Mouse (Mus musculus) v-Abl transformed pro-B cells (cell line): ENCODE data around the gene Ggt6.

Source experiments
- in situ Hi-C, 2 experiments: fragments of 400-800 bp; cut with MboI; formaldehyde crosslinking; loops; one replicate each; pipeline ENCODE4 v1.15.1; 2025; ENCODE audit not compliant: unreplicated experiment in 2 of 2

Gene Ggt6

DNA sequence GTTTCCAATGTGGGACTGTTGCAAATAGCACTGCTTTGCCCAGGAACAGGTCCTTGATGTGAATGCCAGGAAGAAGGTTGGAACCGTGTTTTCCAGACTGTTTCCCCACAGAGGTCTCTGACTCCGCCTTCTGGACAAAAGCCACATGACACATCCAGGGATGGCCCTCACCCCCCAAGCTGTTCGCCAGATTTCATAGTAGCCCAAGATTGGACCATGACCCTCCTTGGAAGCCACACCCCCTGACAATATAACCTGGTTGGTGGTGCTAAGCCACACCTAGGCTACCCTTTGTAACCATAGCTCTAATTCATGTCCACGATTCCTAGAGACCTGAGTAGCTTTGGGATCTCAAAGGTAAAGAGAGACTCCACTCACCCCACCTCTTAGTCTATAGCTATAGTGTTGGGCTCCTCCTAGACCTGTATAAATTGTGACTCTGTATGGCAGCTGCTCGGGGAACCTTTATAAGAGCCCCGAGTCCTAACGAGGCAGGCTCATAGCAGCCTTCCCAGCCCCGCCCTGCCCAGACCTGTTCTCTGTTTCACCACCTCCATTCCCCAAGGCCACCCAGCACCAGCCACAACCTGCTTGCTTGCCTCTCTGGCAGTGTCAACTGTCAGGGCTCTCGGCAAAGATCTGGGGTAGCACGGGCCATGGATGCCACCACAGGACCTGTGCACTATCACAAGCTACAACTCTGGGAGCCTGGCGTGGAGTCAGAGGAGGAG lies at the start of gene Ggt6:
Ggt6 (plus strand) TSS at position 564 of the 731 bp plus-strand sequence.
- in situ Hi-C loops: loop anchor here (5.0 to 25.0 kb wide), 6 partner anchors 100 to 602 kb away; partner anchors contain the start of genes Med31 (in 1 of the 2) and Ncbp3 (in 1 of the 2)

GRCm38 (mm10) chr11:72388113-72388529 lies 47.2 kb upstream of the Ggt6 start:
- in situ Hi-C loops: no loop called here

DNA sequence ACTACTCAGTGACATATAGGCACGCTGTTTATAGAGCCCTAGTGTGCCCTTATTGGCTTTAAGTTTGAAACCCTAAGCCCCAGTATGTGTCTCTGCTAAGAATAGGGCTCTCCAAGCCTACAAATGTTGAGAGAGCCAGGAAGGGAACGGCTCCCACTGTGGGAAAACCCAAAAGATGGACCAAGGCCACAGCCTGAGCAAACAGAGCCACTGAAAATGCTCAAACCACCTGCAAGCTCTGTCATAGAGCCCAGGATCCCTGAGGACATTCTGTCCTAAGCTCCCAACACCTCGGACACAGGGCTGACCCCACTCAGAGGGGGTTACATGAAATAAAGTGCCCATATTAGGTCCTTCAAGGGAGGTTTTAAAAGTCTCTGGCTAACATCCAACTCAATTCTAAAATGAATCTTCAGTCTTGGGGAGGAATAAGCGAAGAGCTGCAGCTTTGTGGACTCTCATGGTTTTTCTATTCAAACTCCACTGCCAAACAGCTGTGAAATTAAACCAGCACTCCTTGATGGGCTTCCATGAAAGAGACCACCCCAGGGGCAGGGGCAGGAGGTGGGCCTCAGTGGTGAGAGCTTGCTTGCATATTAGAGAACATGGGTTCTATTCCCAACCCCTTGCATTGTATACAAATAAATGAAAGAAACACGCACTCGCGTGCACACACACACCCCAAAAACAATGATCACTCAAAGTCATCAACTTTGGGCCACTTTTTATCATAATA lies 45.8 kb upstream of the Ggt6 start:
- in situ Hi-C loops: no loop called here

GRCm38 (mm10) chr11:72391181-72391580 lies 44.1 kb upstream of the Ggt6 start:
- in situ Hi-C loops: no loop called here

- in situ Hi-C loops: no loop called here
Observed at GRCm38 (mm10) chr11:72393243-72393642, 42.1 kb upstream of the Ggt6 start.

DNA sequence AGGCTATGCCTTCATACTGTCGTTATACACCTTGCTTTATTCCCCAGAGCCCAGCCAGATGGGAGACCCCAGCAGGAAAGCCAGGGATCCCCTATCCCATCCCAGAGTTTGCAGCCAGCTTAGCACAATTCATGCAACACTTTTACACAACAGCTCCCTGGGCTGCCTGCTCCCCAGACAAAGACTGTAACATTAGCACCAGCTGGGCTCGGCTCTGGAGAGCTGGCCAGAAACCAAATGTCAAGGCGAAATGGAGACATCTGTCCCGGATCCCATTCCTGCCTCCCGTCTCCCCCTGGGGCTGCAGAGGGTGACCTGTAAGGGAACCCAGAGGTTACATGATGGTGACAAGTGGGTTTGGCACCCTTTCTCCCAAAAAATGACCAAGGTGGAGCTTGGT lies 41.7 kb upstream of the Ggt6 start:
- in situ Hi-C loops: no loop called here

DNA sequence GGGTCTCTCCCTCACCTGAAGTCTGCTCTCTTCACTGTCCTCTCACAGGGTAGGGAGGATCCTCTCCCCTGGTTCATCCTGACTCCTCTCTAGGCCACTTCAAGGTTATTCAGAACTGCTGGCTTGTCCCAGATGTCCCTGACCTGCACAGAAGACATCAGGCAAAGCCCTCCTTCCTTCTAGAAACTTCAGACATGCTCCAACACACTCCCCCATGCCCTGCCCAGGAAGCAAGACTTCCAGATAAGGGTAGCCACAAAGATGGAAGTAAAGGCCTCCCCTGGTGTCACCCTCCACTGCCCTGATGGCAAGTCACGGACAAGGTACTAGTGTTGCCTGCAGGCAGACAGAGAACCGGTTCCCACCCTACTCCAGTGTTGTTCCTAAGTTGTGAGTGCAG lies 40.6 kb upstream of the Ggt6 start:
- in situ Hi-C loops: no loop called here

DNA sequence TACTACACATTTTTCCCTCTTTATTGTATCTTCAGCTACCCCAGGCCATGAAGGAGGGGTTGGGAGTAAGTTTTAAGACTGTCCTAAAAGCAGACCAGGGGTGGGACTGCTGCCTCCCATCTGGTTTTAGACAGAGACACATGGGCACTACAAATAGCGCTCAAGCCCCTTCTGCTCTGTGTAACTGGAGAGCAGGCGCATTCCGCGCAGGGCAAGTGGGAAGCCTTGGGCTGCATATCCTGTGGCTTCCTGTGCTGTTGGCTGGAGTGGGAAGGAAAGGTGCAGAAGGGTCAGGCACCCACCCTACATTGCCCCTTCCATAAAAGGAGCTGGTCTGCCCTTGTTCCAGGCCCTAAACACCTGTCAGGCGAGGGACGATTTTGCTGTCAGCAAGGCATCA lies 39.7 kb upstream of the Ggt6 start:
- in situ Hi-C loops: no loop called here

GRCm38 (mm10) chr11:72396621-72397020 lies 38.7 kb upstream of the Ggt6 start:
- in situ Hi-C loops: no loop called here

- in situ Hi-C loops: no loop called here
Observed at GRCm38 (mm10) chr11:72397072-72397471, 38.3 kb upstream of the Ggt6 start.

DNA sequence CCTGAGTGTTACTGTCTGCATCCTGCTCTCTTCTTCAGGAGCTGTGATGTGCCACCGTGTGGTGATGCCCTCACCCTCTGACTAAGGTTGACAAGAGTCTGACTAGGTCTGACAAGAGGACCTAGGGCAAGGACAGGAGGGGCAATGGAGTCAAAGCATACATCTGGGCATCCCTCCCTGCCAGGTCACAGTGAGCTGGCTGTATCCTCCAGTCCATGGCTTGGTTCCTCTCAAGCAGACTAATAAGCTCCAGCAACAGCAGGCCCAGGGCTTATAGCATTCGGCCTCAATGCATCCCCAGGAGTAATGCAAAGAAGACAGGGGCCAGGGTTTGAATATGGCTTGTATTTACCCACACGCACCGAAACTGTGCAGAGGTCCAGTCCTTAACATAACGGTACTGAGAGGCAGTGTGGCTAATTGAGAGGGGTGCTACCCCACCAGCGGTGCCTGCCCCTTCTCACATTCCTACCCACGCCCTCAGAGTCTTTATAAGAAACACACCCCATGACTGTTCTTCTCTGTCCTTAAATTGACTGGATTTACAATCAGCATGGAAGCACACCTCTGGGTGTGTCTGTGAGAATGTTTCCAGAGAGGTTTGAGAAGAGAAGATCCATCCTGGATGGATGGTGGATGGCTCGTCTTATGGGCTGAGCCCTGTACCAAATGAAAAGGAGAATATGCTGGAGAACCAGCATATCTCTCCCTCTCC lies 37.4 kb upstream of the Ggt6 start:
- in situ Hi-C loops: no loop called here

- in situ Hi-C loops: no loop called here
Observed at GRCm38 (mm10) chr11:72401068-72401467, 34.3 kb upstream of the Ggt6 start.

GRCm38 (mm10) chr11:72402017-72402416 lies 33.3 kb upstream of the Ggt6 start:
- in situ Hi-C loops: no loop called here

GRCm38 (mm10) chr11:72402969-72403368 lies 32.4 kb upstream of the Ggt6 start:
- in situ Hi-C loops: no loop called here

GRCm38 (mm10) chr11:72405532-72405931 lies 29.8 kb upstream of the Ggt6 start:
- in situ Hi-C loops: no loop called here

DNA sequence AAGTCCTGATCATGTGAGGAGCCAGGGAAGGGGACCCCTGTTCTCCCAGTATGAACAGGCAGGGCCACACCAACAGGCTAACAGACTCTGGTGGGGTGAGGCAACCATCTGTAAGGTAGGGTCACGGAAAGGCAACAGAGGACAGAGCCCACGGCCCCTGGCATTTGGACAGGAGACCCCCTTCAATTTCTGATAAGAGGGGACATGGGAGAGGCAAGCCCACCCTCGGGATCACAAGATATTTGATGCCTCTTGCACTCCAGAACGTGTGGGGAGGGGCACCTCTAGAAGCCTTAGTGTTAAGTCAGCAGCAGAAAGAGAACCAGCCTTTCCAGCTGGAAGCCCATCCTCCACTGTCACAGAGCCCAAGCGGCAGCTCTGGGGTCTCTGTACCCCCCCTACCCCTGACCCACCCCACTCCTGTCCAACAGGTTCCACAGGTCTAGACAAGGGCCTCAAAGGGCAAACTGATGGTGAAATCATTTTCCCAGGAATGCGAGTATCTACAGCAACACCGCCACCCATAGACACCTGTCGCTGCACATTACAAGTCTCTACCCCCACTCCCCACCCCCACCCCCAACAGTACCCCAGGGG lies 29.1 kb upstream of the Ggt6 start:
- in situ Hi-C loops: no loop called here

- in situ Hi-C loops: no loop called here
Observed at GRCm38 (mm10) chr11:72407081-72407480, 28.2 kb upstream of the Ggt6 start.

DNA sequence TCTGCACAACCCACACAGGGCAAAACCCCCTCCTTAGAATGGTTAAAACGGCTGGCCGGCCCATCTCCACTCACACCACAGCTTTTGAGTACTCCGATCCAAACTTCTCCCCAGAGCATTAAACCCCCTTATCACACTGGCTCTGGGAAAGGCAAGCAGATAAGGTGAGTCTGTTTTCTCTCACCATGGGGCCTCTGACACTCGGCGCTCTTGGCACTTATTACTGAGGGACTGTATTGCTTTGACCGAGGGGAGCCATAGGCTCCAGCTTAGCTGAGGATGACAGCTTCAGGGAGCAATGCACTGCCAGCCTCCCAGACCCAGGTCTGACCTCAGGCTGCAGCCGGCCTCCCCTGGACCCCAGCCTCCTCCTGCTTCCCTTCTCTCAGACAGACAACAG lies 27.8 kb upstream of the Ggt6 start:
- in situ Hi-C loops: no loop called here

DNA sequence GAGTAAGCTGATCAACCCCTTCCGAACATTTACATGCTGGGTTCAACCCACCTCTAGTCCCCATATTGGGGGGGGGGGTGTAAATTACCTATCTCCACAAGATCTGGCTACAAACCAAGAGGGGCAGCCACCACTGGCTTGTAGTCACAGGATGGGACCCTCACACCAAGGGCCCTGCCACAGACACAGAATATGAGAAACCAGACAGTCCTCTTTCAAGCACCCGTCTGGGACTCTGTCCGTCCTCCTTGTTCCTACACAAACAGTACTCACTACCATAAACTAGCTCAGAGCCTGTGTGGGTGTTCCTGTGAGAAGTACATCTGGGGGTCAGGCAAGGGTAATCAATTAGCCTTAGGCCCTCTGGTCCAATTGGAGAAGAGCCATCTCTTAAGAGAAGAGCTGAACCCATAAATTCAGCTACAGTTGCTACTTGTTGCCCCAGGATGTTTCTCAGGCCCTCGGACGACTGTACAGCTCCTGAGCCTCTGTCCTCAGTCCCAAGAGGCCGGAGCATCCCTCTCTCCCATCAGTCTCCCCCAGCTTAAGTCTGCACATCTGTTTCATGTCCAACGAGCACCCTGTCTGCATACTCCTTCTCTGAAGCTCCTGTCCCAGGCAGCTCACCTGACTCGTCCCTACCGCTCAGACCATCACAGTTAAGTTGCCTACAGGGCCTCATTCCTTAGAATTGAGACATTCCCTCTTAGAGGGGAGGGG lies 26.7 kb upstream of the Ggt6 start:
- in situ Hi-C loops: no loop called here

DNA sequence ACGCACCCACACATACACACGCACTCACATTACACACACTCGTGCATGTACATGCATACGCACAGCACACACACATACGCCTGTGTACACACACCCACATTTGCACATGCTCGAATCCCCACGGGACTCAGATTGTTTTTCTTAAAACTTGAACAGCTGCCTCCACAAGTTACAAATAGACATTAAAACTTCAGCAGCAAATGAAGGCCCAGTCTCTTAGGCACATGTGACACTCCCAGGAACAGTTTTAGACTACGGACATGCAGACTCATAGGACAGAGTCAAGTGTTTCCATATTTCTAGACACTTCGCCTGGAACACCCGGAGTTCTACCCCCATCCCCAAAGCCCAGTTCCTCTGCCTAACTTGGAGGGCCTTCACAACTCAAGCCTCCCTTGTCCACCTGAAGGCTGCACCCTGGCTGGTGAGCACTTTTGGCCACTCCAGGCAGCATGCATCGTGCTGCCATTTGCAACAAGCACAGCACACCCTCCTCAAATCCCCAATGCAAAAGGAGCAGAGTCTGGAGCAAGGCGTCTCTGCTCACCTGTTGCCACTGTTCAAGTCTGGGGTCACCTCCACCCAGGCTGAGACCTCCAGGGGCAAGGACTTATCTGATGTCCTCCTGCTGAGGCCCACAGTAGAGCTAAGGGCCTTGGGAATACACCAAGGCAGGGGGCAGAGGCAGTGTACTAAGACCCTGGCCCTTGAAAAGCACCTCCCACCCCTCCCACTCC lies 25.5 kb upstream of the Ggt6 start:
- in situ Hi-C loops: no loop called here
